ENCODE assay signal across 1 mouse cellular context in genomic region chr17:27166901-27167300, GRCm38 (mm10).
TF ChIP-seq lines count a peak whose summit lies in the region.

No protein-coding gene starts in this region.

TF ChIP-seq in CH12.LX, 34 proteins besides CTCF, POLR2A, EP300 and RAD21 (continued from another document):
- TF ChIP-seq USF1 (IDR thresholded peaks at IDR 0.05; ENCODE audit: low read depth, low read length) = no peak
- no peak for TF ChIP-seq CHD2 (IDR thresholded peaks at IDR 0.05; ENCODE audit: low read length)
- TF ChIP-seq IRF4 (IDR thresholded peaks at IDR 0.05; ENCODE audit: low read depth, low read length) = no peak
- no peak for TF ChIP-seq RCOR1 (conservative IDR thresholded peaks at IDR 0.05; ENCODE audit: low read depth, low read length)
- no peak for TF ChIP-seq NRF1 (IDR thresholded peaks at IDR 0.05; ENCODE audit: low read depth, low read length)
- TF ChIP-seq HCFC1 (IDR thresholded peaks at IDR 0.05; ENCODE audit: low read depth, low read length) = no peak
- TF ChIP-seq BHLHE40 (IDR thresholded peaks at IDR 0.05; ENCODE audit: low read depth, low read length) = no peak
- TF ChIP-seq MYC (IDR thresholded peaks at IDR 0.05; ENCODE audit: low read depth, low read length) = no peak
- TF ChIP-seq SMC3 (IDR thresholded peaks at IDR 0.05; ENCODE audit: low read depth, low read length) = no peak
- TF ChIP-seq ETS1 (conservative IDR thresholded peaks at IDR 0.05; ENCODE audit: low read depth, low read length) = no peak
- 0 out of 2 replicates have a peak, but pooled peaks have one; percentile 26 for TF ChIP-seq MXI1 (IDR thresholded peaks at IDR 0.05; ENCODE audit: low read depth, low read length)
- no peak for TF ChIP-seq USF2 (conservative IDR thresholded peaks at IDR 0.05; ENCODE audit: low read depth, low read length)
